Mouse (Mus musculus): ENCODE results near the gene Aff3. TPM values are rescaled to one million over a fixed set of nuclear protein-coding genes. Genes with fewer than 3 reads are reported as not detected.

The Aff3 gene
- polyA plus RNA-seq, 1 experiment from 2014 or later = 1.9 TPM

DNA sequence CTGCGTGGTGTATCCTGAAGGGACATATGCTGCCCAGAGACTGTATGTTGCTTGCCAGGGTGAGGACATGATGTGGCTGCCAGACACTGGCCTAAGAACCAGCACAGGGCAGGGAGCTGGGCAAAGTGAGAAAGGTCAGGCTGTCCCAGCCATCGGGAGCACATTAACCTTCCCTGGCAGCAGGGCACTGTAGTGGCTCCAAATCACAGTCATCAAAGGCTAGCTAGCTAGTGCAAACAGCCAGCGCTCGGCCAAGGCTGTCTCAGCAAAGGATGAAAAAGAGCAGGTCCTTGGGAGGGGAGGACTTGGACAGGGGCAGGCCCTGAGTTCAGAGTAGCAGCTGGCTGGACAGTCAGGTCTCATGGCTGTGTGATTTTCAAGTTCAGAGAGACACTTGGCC lies 423.0 kb downstream of the Aff3 start:
- DNase-seq (ENCODE audit: low spot score) (no peak), ATAC-seq (ENCODE audit: low FRiP score, low TSS enrichment) (no peak)
- Histone ChIP-seq H3K27me3 (ENCODE audit: control insufficient read depth, insufficient read depth, low read length) (no peaks in the 10 kb centered on the region), H3K9me3 (ENCODE audit: control insufficient read depth, low read length) (no peaks in the 10 kb centered on the region), H3K9ac (ENCODE audit: low read length) (no peak overlapping the region), H3K36me3 (ENCODE audit: control insufficient read depth, insufficient read depth, low read length) (no peaks in the 10 kb centered on the region), H3K4me1 (replicated peaks; ENCODE audit: control insufficient read depth, insufficient read depth) (no peaks in the 10 kb centered on the region), H3K27ac (replicated peaks) (no peak overlapping the region), H3K4me2 (replicated peaks; ENCODE audit: low read depth) (no peak overlapping the region), H3K4me3 (ENCODE audit: low read depth, low read length) (no peak overlapping the region)
- WGBS = 39% methylated on average over 4 of the region's 4 CpGs
- no peak for TF ChIP-seq EP300 (optimal IDR thresholded peaks at IDR 0.05)
- TF ChIP-seq CTCF (IDR thresholded peaks at IDR 0.05; ENCODE audit: low read depth) = no peak

GRCm38 (mm10) chr1:38241221-38241666 lies 423.5 kb downstream of the Aff3 start:
- H3K4me3 ChIP-seq (ENCODE audit: low read depth, low read length) = no peak overlapping the region
- DNase-seq (ENCODE audit: low spot score) = no peak
- ATAC-seq (ENCODE audit: low FRiP score, low TSS enrichment) = no peak
- H3K4me2 ChIP-seq (replicated peaks; ENCODE audit: low read depth) = no peak overlapping the region
- H3K4me1 ChIP-seq (replicated peaks; ENCODE audit: control insufficient read depth, insufficient read depth) = no peaks in the 10 kb centered on the region
- no peak for TF ChIP-seq CTCF (IDR thresholded peaks at IDR 0.05; ENCODE audit: low read depth)
- no peak for TF ChIP-seq EP300 (optimal IDR thresholded peaks at IDR 0.05)
- no peak overlapping the region for H3K9ac ChIP-seq (ENCODE audit: low read length)
- H3K9me3 ChIP-seq (ENCODE audit: control insufficient read depth, low read length) = no peaks in the 10 kb centered on the region
- H3K27ac ChIP-seq (replicated peaks) = no peak overlapping the region
- 67% methylated on average over 6 of the region's 6 CpGs for WGBS
- H3K36me3 ChIP-seq (ENCODE audit: control insufficient read depth, insufficient read depth, low read length) = no peaks in the 10 kb centered on the region
- H3K27me3 ChIP-seq (ENCODE audit: control insufficient read depth, insufficient read depth, low read length) = no peaks in the 10 kb centered on the region

GRCm38 (mm10) chr1:38240438-38241220 lies 424.1 kb downstream of the Aff3 start:
- 80% methylated on average over 9 of the region's 9 CpGs for WGBS
- Histone ChIP-seq H3K9me3 (ENCODE audit: control insufficient read depth, low read length) (no peaks in the 10 kb centered on the region), H3K36me3 (ENCODE audit: control insufficient read depth, insufficient read depth, low read length) (no peaks in the 10 kb centered on the region), H3K4me1 (replicated peaks; ENCODE audit: control insufficient read depth, insufficient read depth) (no peaks in the 10 kb centered on the region), H3K9ac (ENCODE audit: low read length) (no peak overlapping the region), H3K27me3 (ENCODE audit: control insufficient read depth, insufficient read depth, low read length) (no peaks in the 10 kb centered on the region), H3K4me3 (ENCODE audit: low read depth, low read length) (no peak overlapping the region), H3K4me2 (replicated peaks; ENCODE audit: low read depth) (no peak overlapping the region), H3K27ac (replicated peaks) (no peak overlapping the region)
- DNase-seq (ENCODE audit: low spot score) = no peak
- ATAC-seq (ENCODE audit: low FRiP score, low TSS enrichment) = no peak
- TF ChIP-seq EP300 (optimal IDR thresholded peaks at IDR 0.05) (no peak), CTCF (IDR thresholded peaks at IDR 0.05; ENCODE audit: low read depth) (no peak)

DNA sequence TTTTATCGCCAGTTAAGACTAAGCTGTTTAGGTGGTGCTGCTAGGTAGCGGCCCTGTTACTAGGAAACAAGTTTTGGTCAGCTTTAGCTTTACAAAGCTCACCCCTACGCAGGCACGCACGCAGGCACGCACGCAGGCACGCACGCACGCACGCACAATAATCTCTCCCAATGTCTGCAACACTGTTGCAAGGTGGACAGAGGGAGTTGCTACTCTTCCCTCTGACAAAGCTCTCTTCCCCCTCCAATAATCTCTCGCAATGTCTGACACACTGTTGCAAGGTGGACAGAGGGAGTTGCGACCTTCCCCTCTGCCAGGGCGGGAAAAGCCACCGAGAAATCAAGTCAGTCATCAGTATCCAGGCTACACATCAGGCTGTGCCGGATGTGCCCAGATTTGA lies 425.2 kb downstream of the Aff3 start:
- TF ChIP-seq EP300 (optimal IDR thresholded peaks at IDR 0.05) (no peak), CTCF (IDR thresholded peaks at IDR 0.05; ENCODE audit: low read depth) (no peak)
- ATAC-seq (ENCODE audit: low FRiP score, low TSS enrichment) = no peak
- Histone ChIP-seq H3K4me2 (replicated peaks; ENCODE audit: low read depth) (no peak overlapping the region), H3K9me3 (ENCODE audit: control insufficient read depth, low read length) (no peaks in the 10 kb centered on the region), H3K36me3 (ENCODE audit: control insufficient read depth, insufficient read depth, low read length) (no peaks in the 10 kb centered on the region), H3K4me3 (ENCODE audit: low read depth, low read length) (no peak overlapping the region), H3K27ac (replicated peaks) (no peak overlapping the region), H3K4me1 (replicated peaks; ENCODE audit: control insufficient read depth, insufficient read depth) (no peaks in the 10 kb centered on the region), H3K9ac (ENCODE audit: low read length) (no peak overlapping the region), H3K27me3 (ENCODE audit: control insufficient read depth, insufficient read depth, low read length) (no peaks in the 10 kb centered on the region)
- DNase-seq (ENCODE audit: low spot score) = no peak
- 94% methylated on average over 16 of the region's 16 CpGs for WGBS

GRCm38 (mm10) chr1:38237831-38238230 lies 426.9 kb downstream of the Aff3 start:
- Histone ChIP-seq H3K9me3 (ENCODE audit: control insufficient read depth, low read length) (no peaks in the 10 kb centered on the region), H3K4me1 (replicated peaks; ENCODE audit: control insufficient read depth, insufficient read depth) (no peaks in the 10 kb centered on the region), H3K27ac (replicated peaks) (no peak overlapping the region), H3K9ac (ENCODE audit: low read length) (no peak overlapping the region), H3K36me3 (ENCODE audit: control insufficient read depth, insufficient read depth, low read length) (no peaks in the 10 kb centered on the region), H3K4me2 (replicated peaks; ENCODE audit: low read depth) (no peak overlapping the region), H3K4me3 (ENCODE audit: low read depth, low read length) (no peak overlapping the region), H3K27me3 (ENCODE audit: control insufficient read depth, insufficient read depth, low read length) (no peaks in the 10 kb centered on the region)
- WGBS = 88% methylated on average over 9 of the region's 9 CpGs
- no peak for ATAC-seq (ENCODE audit: low FRiP score, low TSS enrichment)
- TF ChIP-seq EP300 (optimal IDR thresholded peaks at IDR 0.05) = no peak
- TF ChIP-seq CTCF (IDR thresholded peaks at IDR 0.05; ENCODE audit: low read depth) = no peak
- DNase-seq (ENCODE audit: low spot score) = no peak

DNA sequence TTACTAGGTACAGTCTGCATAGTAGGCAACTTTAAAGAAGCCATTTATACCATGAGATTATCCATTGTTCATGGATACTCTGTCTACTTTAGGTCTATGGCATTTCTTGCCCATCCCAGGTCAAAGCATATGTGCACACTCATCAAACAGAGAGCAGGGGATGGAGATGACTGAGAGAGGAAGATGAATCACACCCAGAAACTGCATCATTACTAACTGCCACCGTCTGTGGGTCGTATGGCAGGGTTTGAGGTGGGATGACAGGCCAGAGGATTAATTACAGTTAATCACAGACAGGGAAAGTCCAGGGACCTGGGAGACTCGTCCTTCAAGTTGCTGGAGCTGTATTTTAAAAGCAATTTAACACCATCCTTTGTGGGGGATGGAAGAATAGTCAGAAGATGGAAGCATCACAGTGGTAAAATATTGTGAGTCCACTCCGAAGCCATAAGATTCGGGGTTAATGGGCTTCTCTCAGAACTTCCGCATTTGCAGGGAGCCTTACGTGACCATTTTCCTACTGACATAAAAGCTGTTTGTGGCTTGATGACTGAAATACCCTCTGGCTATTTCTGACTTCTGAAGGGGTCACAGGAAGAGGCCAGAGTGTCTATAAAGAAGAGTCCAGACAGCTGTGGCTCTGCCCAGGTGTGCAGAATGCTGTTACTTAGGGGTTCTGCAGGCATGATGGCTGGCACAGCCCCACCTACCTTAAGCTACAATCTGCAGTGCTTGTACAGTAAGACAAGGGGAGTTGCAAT lies 427.5 kb downstream of the Aff3 start:
- H3K9me3 ChIP-seq (ENCODE audit: control insufficient read depth, low read length) = no peaks in the 10 kb centered on the region
- ATAC-seq (ENCODE audit: low FRiP score, low TSS enrichment) (no peak), DNase-seq (ENCODE audit: low spot score) (no peak)
- WGBS = 54% methylated on average over 7 of the region's 7 CpGs
- no peak overlapping the region for H3K27ac ChIP-seq (replicated peaks)
- H3K36me3 ChIP-seq (ENCODE audit: control insufficient read depth, insufficient read depth, low read length) = no peaks in the 10 kb centered on the region
- TF ChIP-seq CTCF (IDR thresholded peaks at IDR 0.05; ENCODE audit: low read depth) (no peak), EP300 (optimal IDR thresholded peaks at IDR 0.05) (no peak)
- H3K9ac ChIP-seq (ENCODE audit: low read length) = no peak overlapping the region
- H3K4me1 ChIP-seq (replicated peaks; ENCODE audit: control insufficient read depth, insufficient read depth) = no peaks in the 10 kb centered on the region
- H3K4me2 ChIP-seq (replicated peaks; ENCODE audit: low read depth) = no peak overlapping the region
- H3K27me3 ChIP-seq (ENCODE audit: control insufficient read depth, insufficient read depth, low read length) = no peaks in the 10 kb centered on the region
- H3K4me3 ChIP-seq (ENCODE audit: low read depth, low read length) = no peak overlapping the region

Measured in stomach, postnatal 0 days (tissue).